Mouse (Mus musculus) liver, adult 2 months (tissue): ENCODE data around the gene Ubxn2a.

Experiments
- CTCF ChIP-seq: fragments of 200-500 bp; IDR thresholded peaks from 2 replicates; pipeline ENCODE4 v1.5.1; 2011; ENCODE audit warnings: low read depth, low read length, control low read depth
- POLR2A ChIP-seq: fragments of 200-500 bp; IDR thresholded peaks from 2 replicates; pipeline ENCODE4 v1.6.1; 2011; ENCODE audit warnings: low read length, control low read depth; ENCODE audit not compliant: insufficient read depth; ENCODE audit errors: extremely low read depth

GRCm38 (mm10) chr12:4906476-4906875, 1.0 kb downstream of the Ubxn2a start:
- TF ChIP-seq CTCF (no peak), POLR2A (no peak)
